In the genomic region with DNA sequence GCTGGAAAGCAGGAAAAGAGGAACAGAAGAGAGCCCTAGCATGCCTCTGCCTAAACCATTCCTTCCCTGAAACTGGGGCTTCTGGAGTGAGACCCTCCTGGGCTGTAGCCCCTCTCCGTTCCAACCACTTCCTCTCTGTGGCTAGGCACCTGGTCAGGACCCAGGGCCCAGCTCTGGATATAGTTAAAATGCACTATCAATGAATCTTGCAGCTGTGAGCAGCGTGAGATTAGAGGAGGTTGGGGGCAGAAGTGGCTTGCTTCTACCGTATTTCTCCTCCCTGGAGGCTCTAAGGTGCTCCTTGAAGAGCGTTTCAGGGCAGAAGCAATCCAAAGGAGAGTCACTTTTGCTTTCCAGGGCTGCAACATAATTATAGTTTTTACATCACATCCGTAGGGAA, we compare ENCODE assay signal across 21 mouse cellular contexts. TPM values are rescaled to one million over a fixed set of nuclear protein-coding genes. Genes with fewer than 3 reads are reported as not detected.
"Had no signal": no experiment of that assay in that cellular context is flagged by ENCODE, and none has a peak within 500 bp of the region (broad histone marks: within the 10 kb centered on the region; RNA-seq: fewer than 3 reads in every experiment).

No protein-coding gene starts in this region.

- H3K9me3 ChIP-seq: limb, embryonic 13.5 days; neural tube, embryonic 12.5 days; stomach, embryonic 15.5 days had no signal

- H3K27me3 ChIP-seq: neural tube, embryonic 12.5 days; stomach, embryonic 15.5 days had no signal

- H3K9ac ChIP-seq: limb, embryonic 13.5 days; liver, embryonic 14.5 days; neural tube, embryonic 12.5 days; stomach, embryonic 15.5 days had no signal

- H3K36me3 ChIP-seq: limb, embryonic 13.5 days; neural tube, embryonic 12.5 days; stomach, embryonic 15.5 days had no signal

- H3K4me1 ChIP-seq: neural tube, embryonic 12.5 days; stomach, embryonic 15.5 days had no signal

- H3K4me3 ChIP-seq: layer of hippocampus, adult 2 months; limb, embryonic 13.5 days; neural tube, embryonic 12.5 days; stomach, embryonic 15.5 days had no signal

- H3K4me2 ChIP-seq: limb, embryonic 13.5 days; neural tube, embryonic 12.5 days; stomach, embryonic 15.5 days had no signal

- DNase-seq: kidney, adult 11 months; kidney, adult 9 months; kidney, postnatal 36 days; left cerebral cortex, postnatal 4 days; lung, adult 18-20 months; midbrain, embryonic 14.5 days; retina, postnatal 1 day had no signal

- H3K27ac ChIP-seq: kidney, postnatal 0 days; layer of hippocampus, adult 2 months; limb, embryonic 13.5 days; liver, embryonic 14.5 days; neural tube, embryonic 12.5 days; stomach, embryonic 15.5 days had no signal

RNA-seq across cellular contexts. Expression of gene Lingo4, which starts 16.0 kb away (rescaled TPM):
- total RNA-seq: monocyte, adult 5-6 weeks; neutrophil, adult 5-6 weeks had no signal
- polyA plus RNA-seq: testis, adult 2 months had no signal

RNA-seq across cellular contexts. Expression of gene C2cd4d, which starts 20.1 kb away (rescaled TPM):
- total RNA-seq: monocyte, adult 5-6 weeks; neutrophil, adult 5-6 weeks had no signal

RNA-seq across cellular contexts. Expression of gene Them5, which starts 40.4 kb away (rescaled TPM):
- total RNA-seq: layer of hippocampus, adult 2 months; layer of hippocampus, postnatal 10 days; left cerebral cortex, postnatal 10 days; left cerebral cortex, postnatal 4 days; monocyte, adult 5-6 weeks; neutrophil, adult 5-6 weeks had no signal
- polyA plus RNA-seq: liver, adult 2 months; liver, embryonic 14.5 days; midbrain, embryonic 14.5 days; neural tube, embryonic 12.5 days; spleen, adult 2 months; urinary bladder, adult 2 months had no signal
